Mouse (Mus musculus): ENCODE measurements at regions not wholly inside any gene's neighbourhood (a gene's known extent, or its start where the extent isn't known, plus 50 kb on each side); places are given as distances from the start of the nearest gene placed in this dataset.
"Not testable (repeated sequence)": the region's sequence is repeated elsewhere in the genome, so short reads cannot be mapped to it uniquely, and the experiment has no call there.

GRCm38 (mm10) chr11:23079936-23080794, 72.8 kb downstream of the Fam161a start:
- DNase-seq, result no peak

DNA sequence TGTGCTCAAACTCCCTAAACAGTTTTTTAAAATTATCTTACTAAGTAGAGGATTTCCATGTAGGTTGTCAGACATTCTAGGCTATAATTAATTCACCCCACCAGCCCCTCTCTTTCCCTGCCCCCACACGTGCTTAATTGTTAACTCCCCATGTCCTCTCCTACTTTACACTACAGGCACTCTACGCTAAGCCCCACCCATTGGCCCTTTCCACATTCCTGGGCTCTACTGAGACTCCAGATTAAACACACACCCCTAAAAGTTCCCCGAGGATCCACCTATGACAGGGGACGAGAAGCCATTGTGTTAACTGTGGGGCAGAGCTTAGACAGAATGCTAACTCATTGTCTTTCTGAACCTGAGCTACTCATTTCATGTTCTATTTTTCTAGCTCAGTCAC, 74.3 kb downstream of the Fam161a start:
- no peak for DNase-seq

DNA sequence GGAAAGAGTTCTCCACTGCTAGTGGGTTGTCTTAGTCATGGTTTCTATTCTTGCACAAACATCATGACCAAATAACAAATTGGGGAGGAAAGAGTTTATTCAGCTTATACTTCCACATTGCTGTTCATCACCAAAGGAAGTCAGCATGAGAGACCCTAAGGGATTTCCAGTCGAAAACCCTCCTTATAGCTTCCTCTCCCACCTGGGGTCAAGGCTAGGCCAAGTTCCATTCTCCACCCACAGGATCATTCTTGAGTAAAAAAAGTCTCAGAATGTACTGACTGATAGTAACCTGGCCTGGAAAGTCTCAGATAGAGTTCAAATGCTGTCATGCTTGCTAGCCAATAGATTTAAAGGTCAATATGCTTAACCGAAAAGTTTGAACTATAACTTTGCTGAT, 76.5 kb downstream of the Fam161a start:
- not testable (repeated sequence) for DNase-seq

GRCm38 (mm10) chr11:23095287-23095686, 88.0 kb downstream of the Fam161a start:
- no peak for DNase-seq

- DNase-seq, result not testable (repeated sequence)
Observed at GRCm38 (mm10) chr11:23095723-23096122, 88.4 kb downstream of the Fam161a start.

GRCm38 (mm10) chr11:23096451-23097222, 89.3 kb downstream of the Fam161a start:
- DNase-seq, result no peak

DNA sequence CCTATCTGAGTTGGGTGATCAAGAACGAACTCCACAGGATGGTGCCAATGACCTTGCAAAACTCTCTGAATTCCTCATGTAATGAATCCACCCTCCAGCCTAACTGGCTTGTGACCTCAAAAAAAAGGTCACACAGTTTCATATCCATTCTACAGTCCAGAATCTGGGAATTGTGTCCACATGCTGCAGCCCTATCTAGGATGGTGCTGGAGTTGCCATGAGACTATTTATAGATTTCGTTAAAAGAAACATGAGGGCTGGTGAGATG, 89.8 kb downstream of the Fam161a start:
- no peak for DNase-seq

DNA sequence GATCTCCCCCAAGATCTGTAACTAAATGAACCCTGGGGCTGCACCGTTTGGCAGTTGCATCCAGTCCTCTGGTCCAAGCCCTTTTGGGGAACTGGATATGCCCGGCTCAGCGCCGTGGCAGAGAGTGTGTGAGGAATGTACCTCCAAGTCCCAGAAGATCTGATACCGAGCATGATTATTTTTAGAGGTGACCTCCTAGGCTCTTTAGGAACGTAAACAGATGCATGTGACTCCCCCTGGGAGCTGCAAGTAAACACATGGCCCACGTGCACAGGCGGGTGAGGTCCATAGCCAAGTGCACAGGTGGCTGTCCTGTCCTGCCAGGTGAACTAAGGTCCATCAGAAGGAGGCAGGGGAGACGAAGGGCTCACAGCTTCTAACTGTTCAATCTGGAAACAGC, 107.3 kb downstream of the Fam161a start:
- DNase-seq, result no peak

DNA sequence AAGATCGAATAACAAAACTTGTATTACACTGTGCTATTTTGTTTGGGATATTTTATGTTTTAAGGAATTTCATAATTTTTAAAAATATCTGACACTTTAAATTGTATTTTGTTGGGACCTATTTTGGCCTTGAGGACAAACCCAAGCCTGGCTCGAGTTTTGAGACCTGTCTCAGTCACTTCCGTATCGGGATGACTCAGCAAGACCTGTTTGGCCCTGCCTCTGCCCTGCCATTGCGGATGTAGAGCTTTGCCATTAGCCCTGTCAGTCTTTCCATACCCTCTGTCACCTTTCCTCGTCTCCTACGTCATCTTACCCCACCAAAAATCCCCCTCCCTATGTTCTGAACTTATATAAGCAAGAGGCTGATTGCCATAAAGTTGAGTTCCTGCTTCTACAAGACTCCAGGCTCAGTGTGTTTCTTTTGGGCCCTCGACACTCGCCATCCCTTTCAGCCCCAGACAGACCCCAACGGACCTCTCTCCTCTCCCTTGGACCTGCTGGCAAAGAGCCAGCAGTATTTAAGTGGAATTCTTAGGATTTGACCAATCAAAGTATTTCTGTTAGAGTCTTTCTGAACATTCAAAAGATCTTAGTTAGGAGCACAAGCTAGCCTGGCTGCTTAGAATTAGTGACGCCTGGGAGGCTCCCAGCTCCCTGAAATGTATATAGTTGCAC, 113.3 kb downstream of the Fam161a start:
- no peak for DNase-seq

GRCm38 (mm10) chr11:23124198-23124951, 117.0 kb downstream of the Fam161a start:
- peak; percentile 12 for DNase-seq

GRCm38 (mm10) chr11:23131122-23131521, 123.8 kb downstream of the Fam161a start:
- DNase-seq, result no peak

- DNase-seq, result no peak
Observed at GRCm38 (mm10) chr11:23131632-23132031, 124.2 kb upstream of the Xpo1 start.

- DNase-seq, result no peak
Observed at GRCm38 (mm10) chr11:23140429-23141099, 115.3 kb upstream of the Xpo1 start.

DNA sequence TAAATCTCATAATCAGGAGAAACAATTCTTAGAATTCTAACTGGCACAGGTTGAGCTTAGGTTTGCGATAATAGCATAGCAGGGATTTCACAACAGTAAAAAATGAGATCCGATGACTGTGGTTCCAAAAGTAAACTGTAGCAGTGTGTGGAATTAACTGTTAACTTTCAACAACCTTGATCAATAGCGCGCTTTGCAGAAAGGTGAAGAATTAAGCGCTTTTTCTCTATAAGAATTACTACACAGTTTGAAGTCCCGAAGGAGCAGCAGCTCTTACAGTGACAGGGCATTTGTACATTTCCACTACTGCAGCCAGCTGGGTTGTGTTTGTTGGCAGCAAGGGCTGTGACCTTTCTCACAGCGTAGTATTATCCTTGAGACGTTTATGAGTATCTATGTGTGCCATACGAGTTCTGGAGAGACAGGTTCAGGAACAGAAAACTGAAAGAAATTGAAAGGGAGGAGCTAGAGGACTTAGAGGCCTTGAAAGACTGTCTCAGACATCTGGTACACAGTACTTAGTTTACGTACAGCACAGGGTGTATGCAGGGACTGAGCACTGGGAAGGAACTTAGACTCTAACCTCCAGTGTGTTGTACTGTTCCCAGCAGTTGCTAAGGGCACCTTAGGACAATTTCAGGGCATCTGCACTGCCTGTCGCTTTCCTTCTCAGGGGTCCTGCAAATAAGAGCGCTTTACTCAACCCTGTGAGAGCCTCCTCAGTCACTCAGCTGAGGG, 114.6 kb upstream of the Xpo1 start:
- no peak for DNase-seq

GRCm38 (mm10) chr11:23148048-23148596, 107.7 kb upstream of the Xpo1 start:
- DNase-seq, result no peak

- DNase-seq, result no peak
Observed at GRCm38 (mm10) chr11:23149556-23150244, 106.1 kb upstream of the Xpo1 start.

DNA sequence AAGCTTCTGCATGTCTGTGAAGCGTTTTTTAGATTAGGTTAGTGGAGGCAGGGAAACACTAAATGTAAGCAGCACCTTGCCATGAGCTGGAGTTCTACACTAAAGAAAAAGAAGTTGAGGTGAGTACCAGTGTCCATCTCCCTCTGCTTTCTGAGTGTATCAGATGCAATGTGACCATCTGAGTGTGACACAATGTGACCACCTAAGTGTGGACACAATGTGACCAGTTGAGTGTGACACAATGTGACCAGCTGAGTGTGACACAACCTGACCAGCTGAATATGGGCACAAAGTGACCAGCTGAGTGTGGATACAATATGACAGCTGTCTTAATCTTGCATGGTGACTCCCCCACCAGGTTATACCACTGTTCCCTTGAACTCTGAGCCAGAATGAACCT, 101.0 kb upstream of the Xpo1 start:
- DNase-seq, result no peak

- DNase-seq, result no peak
Observed at GRCm38 (mm10) chr11:23168546-23169218, 87.2 kb upstream of the Xpo1 start.

DNA sequence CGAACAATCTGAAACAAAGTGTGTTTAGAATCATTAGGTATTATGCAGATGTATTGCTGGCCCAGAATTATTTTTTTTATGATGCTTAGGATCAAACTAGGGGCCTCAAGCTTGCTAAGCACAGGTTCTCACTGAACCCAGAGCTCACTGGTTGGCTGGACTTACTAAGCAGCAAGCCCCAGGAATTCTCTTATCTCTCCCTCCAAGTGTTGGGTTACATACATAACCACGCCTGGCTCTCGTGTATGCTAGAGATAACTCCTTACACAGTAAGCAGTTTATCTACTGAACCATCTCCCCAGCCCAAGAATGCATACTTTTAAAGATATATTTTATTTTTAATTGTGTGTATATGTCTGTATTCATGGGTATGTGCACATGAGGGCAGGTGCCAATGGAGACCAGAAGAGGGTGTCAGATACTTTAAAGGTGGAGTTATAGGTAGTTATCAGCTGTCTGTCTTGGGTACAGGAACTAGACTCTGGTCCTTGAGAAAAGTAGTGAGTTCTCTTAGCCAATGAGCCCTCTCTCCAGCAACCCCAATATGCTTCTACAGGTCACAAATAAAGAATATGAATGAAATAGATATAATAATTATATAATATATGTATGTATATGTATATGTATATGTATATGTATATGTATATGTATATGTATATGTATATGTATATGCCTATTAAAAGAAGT, 86.0 kb upstream of the Xpo1 start:
- no peak for DNase-seq

- no peak for DNase-seq
Observed at GRCm38 (mm10) chr11:23170813-23171212, 85.0 kb upstream of the Xpo1 start.
